Mouse (Mus musculus): ENCODE data around the gene Olfr550. TPM values are rescaled to one million over a fixed set of nuclear protein-coding genes. Genes with fewer than 3 reads are reported as not detected.
"Not testable (repeated sequence)": the region's sequence is repeated elsewhere in the genome, so short reads cannot be mapped to it uniquely, and the experiment has no call there.

Gene Olfr550
- polyA plus RNA-seq, 1 experiment from 2014 or later: not detected

DNA sequence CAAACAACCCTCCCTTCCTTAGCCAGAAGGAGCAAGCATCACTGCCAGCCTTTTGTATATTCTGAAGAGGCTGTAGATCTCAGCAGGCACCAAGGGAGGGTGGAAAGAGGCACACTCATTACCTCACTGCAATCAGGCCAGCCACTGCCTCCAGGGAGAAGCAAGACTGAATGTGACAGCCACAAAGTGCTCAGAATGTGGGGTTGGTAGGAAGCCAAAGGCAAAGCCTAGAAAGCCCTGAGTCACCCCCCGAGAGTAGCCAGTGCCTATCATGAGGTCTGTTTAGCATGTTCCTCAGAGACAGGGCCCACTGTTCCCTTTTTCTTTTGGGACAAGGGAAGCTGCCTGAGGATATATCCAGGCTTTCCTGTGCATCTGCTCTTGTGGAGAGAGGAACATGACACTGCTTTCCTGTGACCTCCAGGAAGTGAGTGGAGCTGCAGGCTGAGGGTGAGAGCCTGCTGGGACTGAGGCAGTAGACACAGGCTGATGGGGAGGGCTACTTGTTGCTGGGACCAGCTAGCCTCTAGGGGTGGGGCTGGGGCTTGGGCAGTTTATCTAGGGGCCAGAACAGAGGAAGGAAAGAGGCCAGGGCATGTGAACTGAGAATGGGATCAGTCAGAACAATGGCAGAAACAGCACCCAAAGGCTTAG, 26.3 kb downstream of the Olfr550 start, which contains the start of gene Olfr552:
Gene Olfr552, plus strand, starts transcription at position 393 of the 654 bp plus-strand sequence.
- Histone ChIP-seq H3K4me1 (replicated peaks) (no peaks in the 10 kb centered on the region), H3K4me3 (no peak within 1 kb of the TSS), H3K36me3 (no peaks in the 10 kb centered on the region), H3K27ac (no peak within 1 kb of the TSS), H3K9ac (no peak within 1 kb of the TSS), H3K4me2 (no peak within 1 kb of the TSS), H3K27me3 (no peaks in the 10 kb centered on the region), H3K9me3 (no peaks in the 10 kb centered on the region)
- ATAC-seq (ENCODE audit: low FRiP score): no peak
- WGBS: 59% methylated on average over 1 of the region's 1 CpGs

DNA sequence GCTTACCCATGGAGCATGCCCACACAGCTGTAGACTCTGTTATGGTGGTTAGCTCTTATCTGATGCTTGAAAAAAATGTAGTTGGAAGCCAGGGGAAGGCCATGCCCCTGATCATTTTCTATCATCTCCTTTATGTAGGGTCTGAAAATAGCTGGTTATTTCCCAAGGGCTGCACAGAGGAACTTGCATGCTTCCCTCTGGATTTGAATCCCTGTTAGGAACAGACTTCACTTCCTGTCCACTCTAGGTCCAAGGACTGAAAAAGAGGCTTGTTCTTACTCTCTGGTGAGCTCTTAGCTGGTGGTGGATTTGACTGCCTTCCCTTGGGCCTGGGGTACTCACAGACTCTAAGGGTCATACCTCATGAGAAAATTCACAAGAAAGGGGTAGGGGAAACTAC, 46.9 kb downstream of the Olfr550 start, which contains the start of gene Olfr553:
Gene Olfr553, minus strand, starts transcription at position 101 of the 400 bp plus-strand sequence.
- Histone ChIP-seq H3K27me3 (no peaks in the 10 kb centered on the region), H3K4me1 (replicated peaks) (no peaks in the 10 kb centered on the region), H3K4me2 (no peak within 1 kb of the TSS), H3K27ac (no peak within 1 kb of the TSS), H3K4me3 (no peak within 1 kb of the TSS), H3K36me3 (no peaks in the 10 kb centered on the region), H3K9me3 (no peaks in the 10 kb centered on the region), H3K9ac (no peak within 1 kb of the TSS)
- no peak for ATAC-seq (ENCODE audit: low FRiP score)

DNA sequence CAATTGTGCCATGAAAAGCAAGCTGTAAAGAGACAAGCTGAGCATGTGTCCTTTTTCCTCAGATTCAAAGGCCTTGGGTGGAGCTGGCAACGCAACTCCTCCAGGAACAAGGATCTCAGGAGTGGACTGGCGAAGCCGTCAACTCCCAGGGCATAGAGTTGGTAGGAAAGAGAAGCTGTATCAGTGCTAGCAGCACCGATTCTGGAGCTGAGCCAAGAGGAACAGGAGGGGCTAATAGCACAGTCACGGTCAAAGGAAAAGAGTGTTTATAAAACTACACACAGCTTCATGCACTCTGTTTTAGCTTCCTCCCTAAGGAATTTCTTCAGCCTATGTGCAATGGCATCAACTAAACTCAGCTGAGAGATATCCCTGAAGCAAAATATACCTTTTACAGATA, 48.4 kb downstream of the Olfr550 start:
- Histone ChIP-seq H3K9ac (no peak overlapping the region), H3K9me3 (no peaks in the 10 kb centered on the region), H3K4me1 (replicated peaks) (no peaks in the 10 kb centered on the region), H3K27me3 (no peaks in the 10 kb centered on the region), H3K4me2 (no peak overlapping the region), H3K36me3 (no peaks in the 10 kb centered on the region), H3K27ac (no peak overlapping the region), H3K4me3 (no peak overlapping the region)
- no peak for ATAC-seq (ENCODE audit: low FRiP score)
- 74% methylated on average over 5 of the region's 5 CpGs for WGBS

DNA sequence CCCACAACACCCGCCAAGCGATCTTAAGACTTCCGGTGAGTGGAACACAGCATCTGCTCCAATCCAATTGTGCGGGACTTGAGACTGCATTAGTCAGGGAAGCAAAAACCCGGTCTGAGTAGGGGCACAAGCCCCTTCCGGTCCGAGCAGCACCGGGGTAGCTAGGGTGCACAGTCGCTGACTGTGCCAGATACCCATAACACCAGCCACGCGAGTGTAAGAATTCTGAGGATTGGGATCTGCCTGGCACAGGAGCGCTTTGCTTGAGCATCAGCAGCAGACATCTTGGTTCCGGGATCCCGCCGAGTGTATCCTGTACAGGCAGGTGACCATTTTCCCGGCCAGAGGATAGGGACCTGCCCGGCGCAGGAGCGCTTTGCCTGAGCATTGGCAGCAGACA, 49.1 kb downstream of the Olfr550 start:
- H3K4me1 ChIP-seq (replicated peaks); H3K9me3 ChIP-seq; ATAC-seq (ENCODE audit: low FRiP score); H3K36me3 ChIP-seq; H3K9ac ChIP-seq; H3K27me3 ChIP-seq; H3K27ac ChIP-seq; H3K4me3 ChIP-seq; H3K4me2 ChIP-seq: not testable (repeated sequence)
- 89% methylated on average over 19 of the region's 19 CpGs for WGBS

Other genes starting within 250 kb of the Olfr550 start
- gene Rrm1, start 129.7 kb upstream of the Olfr550 start, polyA plus RNA-seq (2015; fragmentation: Nextera tagmentation; extraction: Ambion mirVana): 58.6 and 59.2 TPM in 2 replicates
- 0.60 and 0.85 TPM in 2 replicates for gene Olfr543, start 89.8 kb upstream of the Olfr550 start, polyA plus RNA-seq (2015; fragmentation: Nextera tagmentation; extraction: Ambion mirVana)
- 0.21 and 0.30 TPM in 2 replicates for gene Olfr544, start 83.1 kb upstream of the Olfr550 start, polyA plus RNA-seq (2015; fragmentation: Nextera tagmentation; extraction: Ambion mirVana)
- gene Olfr545, start 71.9 kb upstream of the Olfr550 start, polyA plus RNA-seq (2015; fragmentation: Nextera tagmentation; extraction: Ambion mirVana): 0.14 and 0.19 TPM in 2 replicates
- not detected in 2 replicates for gene Olfr547, start 36.7 kb upstream of the Olfr550 start, polyA plus RNA-seq (2015; fragmentation: Nextera tagmentation; extraction: Ambion mirVana)
- not detected in 2 replicates for gene Olfr548-ps1, start 30.5 kb upstream of the Olfr550 start, polyA plus RNA-seq (2015; fragmentation: Nextera tagmentation; extraction: Ambion mirVana)
- not detected in 2 replicates for gene Olfr549, start 21.6 kb upstream of the Olfr550 start, polyA plus RNA-seq (2015; fragmentation: Nextera tagmentation; extraction: Ambion mirVana)
- gene Trim21, start 6.0 kb upstream of the Olfr550 start, polyA plus RNA-seq (2015; fragmentation: Nextera tagmentation; extraction: Ambion mirVana): 0.19 and 0.32 TPM in 2 replicates
- not detected in 2 replicates for gene Olfr551, start 20.4 kb downstream of the Olfr550 start, polyA plus RNA-seq (2015; fragmentation: Nextera tagmentation; extraction: Ambion mirVana)
- gene Olfr552, start 26.3 kb downstream of the Olfr550 start, polyA plus RNA-seq (2015; fragmentation: Nextera tagmentation; extraction: Ambion mirVana): not detected in 2 replicates
- gene Olfr553, start 46.8 kb downstream of the Olfr550 start, polyA plus RNA-seq (2015; fragmentation: Nextera tagmentation; extraction: Ambion mirVana): not detected in 2 replicates
- not detected in 2 replicates for gene Olfr554, start 67.0 kb downstream of the Olfr550 start, polyA plus RNA-seq (2015; fragmentation: Nextera tagmentation; extraction: Ambion mirVana)
- gene Olfr555, start 87.4 kb downstream of the Olfr550 start, polyA plus RNA-seq (2015; fragmentation: Nextera tagmentation; extraction: Ambion mirVana): not detected in 2 replicates
- gene Olfr556, start 93.5 kb downstream of the Olfr550 start, polyA plus RNA-seq (2015; fragmentation: Nextera tagmentation; extraction: Ambion mirVana): not detected in 2 replicates
- gene Trim68, start 115.9 kb downstream of the Olfr550 start, polyA plus RNA-seq (2015; fragmentation: Nextera tagmentation; extraction: Ambion mirVana): 7.2 and 8.0 TPM in 2 replicates
- not detected in 2 replicates for gene Olfr557, start 124.5 kb downstream of the Olfr550 start, polyA plus RNA-seq (2015; fragmentation: Nextera tagmentation; extraction: Ambion mirVana)
- gene Olfr558, start 130.8 kb downstream of the Olfr550 start, polyA plus RNA-seq (2015; fragmentation: Nextera tagmentation; extraction: Ambion mirVana): 0.39 TPM in 2 replicates
- gene Olfr33, start 147.6 kb downstream of the Olfr550 start, polyA plus RNA-seq (2015; fragmentation: Nextera tagmentation; extraction: Ambion mirVana): not detected in 2 replicates
- gene Olfr559, start 156.0 kb downstream of the Olfr550 start, polyA plus RNA-seq (2015; fragmentation: Nextera tagmentation; extraction: Ambion mirVana): not detected in 2 replicates
- gene Olfr560, start 187.9 kb downstream of the Olfr550 start, polyA plus RNA-seq (2015; fragmentation: Nextera tagmentation; extraction: Ambion mirVana): not detected in 2 replicates
- gene Olfr78, start 188.0 kb downstream of the Olfr550 start, polyA plus RNA-seq (2015; fragmentation: Nextera tagmentation; extraction: Ambion mirVana): 0.09 and 0.10 TPM in 2 replicates
- gene Olfr561, start 199.8 kb downstream of the Olfr550 start, polyA plus RNA-seq (2015; fragmentation: Nextera tagmentation; extraction: Ambion mirVana): not detected in 2 replicates
- not detected in 2 replicates for gene Olfr564, start 232.0 kb downstream of the Olfr550 start, polyA plus RNA-seq (2015; fragmentation: Nextera tagmentation; extraction: Ambion mirVana)

Data from hindbrain, embryonic 13.5 days (tissue).